Mouse (Mus musculus) NIH3T3 (cell line): Measurements from ENCODE around the gene Mlh3.

ENCODE experiments used
- DNase-seq: peaks from one replicate; pipeline ENCODE4 v3.0.0-alpha.2; 2012; ENCODE audit warnings: low read depth

Mlh3 gene

DNA sequence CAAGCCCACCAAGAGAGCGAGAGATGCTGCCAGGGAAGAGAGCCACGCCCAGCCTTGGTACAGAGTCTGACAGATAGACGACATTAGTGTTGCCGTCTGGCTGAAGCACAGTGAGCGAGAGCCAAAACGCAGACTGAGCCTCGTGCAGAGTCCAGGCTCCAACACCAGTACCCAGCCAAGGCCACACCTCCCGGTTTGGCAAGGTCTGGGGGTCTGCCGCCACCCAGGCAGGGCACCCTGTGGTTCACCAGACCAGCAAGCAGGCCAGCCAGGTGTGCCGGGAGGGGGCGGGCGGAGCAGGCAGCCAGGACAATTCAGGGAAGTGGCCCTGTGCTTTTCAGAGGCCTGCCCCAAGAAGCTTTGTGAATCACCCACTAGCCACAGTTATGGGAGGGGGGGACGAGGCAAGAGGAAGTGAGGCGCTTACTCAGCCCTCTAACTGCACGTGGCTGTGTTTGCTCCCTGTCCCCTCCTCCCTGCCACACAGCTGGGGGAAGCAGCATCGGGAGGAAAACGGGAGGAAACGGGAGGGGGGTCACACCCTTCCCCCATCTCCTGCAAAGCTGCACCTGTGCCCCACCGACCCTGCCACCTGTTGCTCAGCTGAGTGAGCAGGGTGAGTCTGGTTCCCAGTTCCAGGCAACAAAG is 77.8 kb downstream of the Mlh3 start:
- peak; percentile 77 for DNase-seq

DNA sequence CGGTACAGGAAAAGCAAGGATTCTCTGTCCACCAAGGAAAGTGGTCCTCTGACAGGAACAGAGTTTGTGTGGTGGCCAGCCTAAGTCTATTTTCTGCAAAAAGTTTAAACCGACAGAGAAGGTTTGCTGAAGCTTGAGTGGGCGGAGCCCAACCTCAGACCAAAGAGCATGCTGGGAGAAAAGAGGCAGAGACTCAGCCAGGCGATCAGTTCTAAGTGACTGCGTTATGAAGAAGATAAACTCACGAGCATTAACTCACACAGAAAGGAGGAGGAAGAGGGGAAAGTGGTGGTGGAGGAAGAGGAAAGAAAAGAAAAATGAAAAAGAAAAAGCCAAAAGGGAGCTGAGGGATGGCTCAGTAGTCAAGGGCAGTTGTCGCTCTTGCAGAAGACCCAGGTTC is 80.1 kb downstream of the Mlh3 start:
- no peak for DNase-seq

DNA sequence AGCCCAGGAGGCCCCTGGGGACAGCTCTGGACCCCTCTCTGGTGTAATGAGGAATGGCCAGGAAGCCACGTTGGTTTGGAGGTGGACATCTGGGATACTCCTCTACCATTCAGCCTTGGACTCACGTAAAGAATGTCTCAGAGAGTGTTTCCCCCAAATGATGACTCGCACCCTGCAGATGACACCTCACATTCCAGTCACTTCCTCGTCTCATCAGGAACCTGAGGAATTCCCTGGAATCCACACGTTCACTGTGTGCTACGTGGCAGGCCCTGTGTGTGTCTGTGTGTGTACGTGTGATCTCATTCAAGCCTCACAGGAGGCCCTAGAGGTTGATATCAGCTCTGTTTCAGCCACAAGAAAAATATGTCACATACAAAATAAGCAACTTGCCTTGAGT is 84.0 kb downstream of the Mlh3 start:
- DNase-seq = peak; percentile 39

DNA sequence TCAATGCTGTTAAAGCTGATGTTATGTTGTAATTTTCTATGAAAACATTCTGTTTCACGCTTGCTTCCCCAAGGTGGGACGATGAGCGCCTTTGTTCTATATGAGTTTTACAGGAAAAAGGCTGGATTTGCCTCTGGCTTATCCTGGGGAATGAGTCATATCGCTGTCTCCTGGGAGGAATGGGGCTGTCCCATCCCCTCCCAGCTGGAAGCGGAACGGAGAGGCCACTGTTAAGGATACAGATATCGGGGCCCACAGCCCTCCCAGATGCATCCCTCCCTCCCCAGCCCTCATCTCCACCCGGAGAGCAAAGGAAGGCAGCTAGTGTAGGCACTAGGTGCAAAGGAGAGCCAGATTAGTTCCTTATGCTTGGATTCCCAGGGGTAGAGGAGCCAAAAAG is 84.6 kb downstream of the Mlh3 start:
- peak; percentile 66 for DNase-seq
